Mouse (Mus musculus): ENCODE data around the gene Il21r. TPM values are rescaled to one million over a fixed set of nuclear protein-coding genes. Genes with fewer than 3 reads are reported as not detected.

Gene Il21r
- polyA plus RNA-seq, 1 experiment from 2014 or later = 1.1 TPM

DNA sequence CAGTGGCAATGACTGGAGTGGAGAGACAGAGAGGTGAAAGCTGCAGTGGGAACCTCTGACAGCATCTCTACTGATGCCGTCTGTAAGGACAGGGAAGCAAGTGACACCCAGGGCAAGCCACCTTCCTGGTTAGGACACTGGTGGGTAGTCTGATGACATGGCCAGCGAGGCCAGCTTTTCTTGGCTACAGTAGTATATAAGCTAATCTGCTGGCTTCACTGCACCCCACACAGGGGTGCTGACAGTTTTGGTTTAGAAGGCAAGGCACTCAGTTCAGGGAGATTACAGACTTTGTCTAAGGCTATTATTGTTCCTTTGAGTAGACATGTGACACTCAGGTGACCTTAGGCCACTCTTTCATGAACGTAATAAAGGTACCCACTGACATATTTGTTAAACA lies 60.4 kb downstream of the Il21r start:
- DNase-seq (ENCODE audit: low spot score) (no peak), ATAC-seq (replicated peaks; ENCODE audit: low FRiP score) (no peak)
- H3K4me2 ChIP-seq = no peak overlapping the region
- WGBS = 93% methylated on average over 3 of the region's 3 CpGs
- H3K27me3 ChIP-seq (replicated peaks; ENCODE audit: control insufficient read depth, insufficient read depth, low read length) = no peaks in the 10 kb centered on the region
- no peaks in the 10 kb centered on the region for H3K4me1 ChIP-seq (replicated peaks; ENCODE audit: control insufficient read depth, insufficient read depth, low read length)
- peaks cover 56% of the 10 kb centered on the region for H3K36me3 ChIP-seq (ENCODE audit: control insufficient read depth, insufficient read depth, low read length)
- no peak overlapping the region for H3K27ac ChIP-seq (ENCODE audit: low read depth, low read length)
- H3K9me3 ChIP-seq (ENCODE audit: control insufficient read depth, low read length) = no peaks in the 10 kb centered on the region
- H3K4me3 ChIP-seq (ENCODE audit: low read depth, low read length) = no peak overlapping the region
- no peak overlapping the region for H3K9ac ChIP-seq (ENCODE audit: low read depth, low read length)

DNA sequence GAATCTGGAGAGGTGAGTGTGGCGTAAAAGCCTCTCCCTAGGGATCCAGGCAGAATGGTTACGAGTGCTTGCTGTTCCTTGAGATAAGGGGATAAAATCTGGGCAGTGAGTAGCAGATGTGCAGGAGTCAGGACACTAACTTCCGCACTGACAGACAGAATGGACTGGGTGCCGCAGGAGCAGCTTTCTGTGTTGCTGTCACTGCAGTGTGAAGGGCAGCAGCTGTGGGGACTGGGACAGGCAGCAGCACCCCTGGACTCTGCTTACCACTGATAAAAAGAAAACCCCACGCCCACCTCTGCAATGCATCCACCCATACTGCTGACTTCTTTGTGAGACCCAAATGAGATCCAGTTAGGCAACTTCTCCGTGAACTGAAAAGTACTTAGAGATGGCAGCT lies 67.6 kb downstream of the Il21r start:
- no peak overlapping the region for H3K9ac ChIP-seq (ENCODE audit: low read depth, low read length)
- no peaks in the 10 kb centered on the region for H3K27me3 ChIP-seq (replicated peaks; ENCODE audit: control insufficient read depth, insufficient read depth, low read length)
- no peak overlapping the region for H3K4me3 ChIP-seq (ENCODE audit: low read depth, low read length)
- no peaks in the 10 kb centered on the region for H3K9me3 ChIP-seq (ENCODE audit: control insufficient read depth, low read length)
- DNase-seq (ENCODE audit: low spot score) (no peak), ATAC-seq (replicated peaks; ENCODE audit: low FRiP score) (peak; percentile 86)
- H3K27ac ChIP-seq (ENCODE audit: low read depth, low read length) = no peak overlapping the region
- H3K4me2 ChIP-seq = peak overlapping the region; percentile 32
- peaks cover 8% of the 10 kb centered on the region for H3K4me1 ChIP-seq (replicated peaks; ENCODE audit: control insufficient read depth, insufficient read depth, low read length)
- 67% methylated on average over 6 of the region's 6 CpGs for WGBS
- peaks cover 78% of the 10 kb centered on the region for H3K36me3 ChIP-seq (ENCODE audit: control insufficient read depth, insufficient read depth, low read length)

DNA sequence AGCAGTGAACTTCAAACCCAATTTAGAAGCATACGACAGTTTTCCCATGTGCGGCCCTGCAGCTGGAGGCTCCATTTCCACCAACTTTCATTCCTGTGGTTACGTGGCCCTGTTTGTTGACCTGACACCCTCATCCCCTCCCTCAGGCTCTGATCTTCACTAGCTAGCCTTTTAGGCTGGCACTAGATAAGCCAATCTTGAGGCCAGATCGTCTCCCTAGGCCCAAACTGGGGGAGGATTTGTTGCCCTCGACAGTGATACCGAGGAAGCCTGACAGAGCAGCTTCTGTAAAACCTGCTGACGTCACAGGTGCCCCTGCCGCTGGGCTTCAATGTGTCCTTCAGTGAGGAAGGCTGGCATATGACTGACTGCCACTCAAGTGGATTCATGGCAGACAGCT lies 68.2 kb downstream of the Il21r start:
- Histone ChIP-seq H3K27me3 (replicated peaks; ENCODE audit: control insufficient read depth, insufficient read depth, low read length) (no peaks in the 10 kb centered on the region), H3K27ac (ENCODE audit: low read depth, low read length) (no peak overlapping the region), H3K4me3 (ENCODE audit: low read depth, low read length) (no peak overlapping the region), H3K4me2 (peak overlapping the region; percentile 32), H3K36me3 (ENCODE audit: control insufficient read depth, insufficient read depth, low read length) (peaks cover 78% of the 10 kb centered on the region), H3K9me3 (ENCODE audit: control insufficient read depth, low read length) (no peaks in the 10 kb centered on the region), H3K9ac (ENCODE audit: low read depth, low read length) (no peak overlapping the region), H3K4me1 (replicated peaks; ENCODE audit: control insufficient read depth, insufficient read depth, low read length) (peaks cover 8% of the 10 kb centered on the region)
- WGBS = 71% methylated on average over 8 of the region's 8 CpGs
- ATAC-seq (replicated peaks; ENCODE audit: low FRiP score) = peak; percentile 70
- no peak for DNase-seq (ENCODE audit: low spot score)

DNA sequence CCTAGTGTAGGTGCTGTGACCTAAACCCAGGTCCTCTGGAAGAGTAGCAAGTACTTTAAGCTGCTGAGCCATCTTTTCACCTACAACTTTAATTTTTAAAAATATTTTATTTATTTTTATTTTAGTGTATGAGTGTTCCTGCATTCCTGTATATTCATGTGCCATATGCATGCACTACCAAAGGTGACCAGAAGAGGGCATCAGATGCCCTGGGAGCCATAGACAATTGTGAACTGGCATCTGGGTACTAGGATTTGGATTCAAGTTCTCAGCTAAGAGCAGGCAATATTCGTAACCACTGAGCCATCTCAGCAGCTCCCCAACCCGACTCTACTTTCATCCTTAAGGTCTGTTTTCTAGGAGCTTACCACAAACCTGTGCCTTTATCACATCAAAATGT lies 71.7 kb downstream of the Il21r start:
- peaks cover 8% of the 10 kb centered on the region for H3K4me1 ChIP-seq (replicated peaks; ENCODE audit: control insufficient read depth, insufficient read depth, low read length)
- no peak overlapping the region for H3K4me2 ChIP-seq
- DNase-seq (ENCODE audit: low spot score) (no peak), ATAC-seq (replicated peaks; ENCODE audit: low FRiP score) (no peak)
- H3K9me3 ChIP-seq (ENCODE audit: control insufficient read depth, low read length) = no peaks in the 10 kb centered on the region
- H3K27ac ChIP-seq (ENCODE audit: low read depth, low read length) = no peak overlapping the region
- no peaks in the 10 kb centered on the region for H3K27me3 ChIP-seq (replicated peaks; ENCODE audit: control insufficient read depth, insufficient read depth, low read length)
- H3K36me3 ChIP-seq (ENCODE audit: control insufficient read depth, insufficient read depth, low read length) = peaks cover 65% of the 10 kb centered on the region
- H3K4me3 ChIP-seq (ENCODE audit: low read depth, low read length) = no peak overlapping the region
- 75% methylated on average over 2 of the region's 2 CpGs for WGBS
- no peak overlapping the region for H3K9ac ChIP-seq (ENCODE audit: low read depth, low read length)

DNA sequence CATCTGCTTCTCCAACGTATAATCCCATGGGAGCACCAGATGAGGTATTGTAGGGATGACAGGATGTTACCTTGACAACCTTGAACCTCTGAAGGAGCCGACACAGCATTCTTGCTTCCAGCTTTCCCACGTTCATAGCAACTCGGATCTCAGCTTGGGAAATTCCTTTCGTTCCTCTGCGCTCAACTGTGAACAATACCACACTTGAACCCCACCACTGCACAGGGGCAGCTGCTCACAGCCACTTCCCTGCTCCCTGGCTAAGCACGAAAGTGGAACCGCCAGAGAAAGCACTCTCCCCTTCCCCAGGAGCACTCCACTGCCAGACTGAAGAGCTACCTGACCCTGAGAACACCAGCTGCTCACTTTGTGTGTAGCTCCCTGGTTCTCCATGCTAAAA lies 75.5 kb downstream of the Il21r start:
- no peak overlapping the region for H3K9ac ChIP-seq (ENCODE audit: low read depth, low read length)
- WGBS = 92% methylated on average over 8 of the region's 8 CpGs
- DNase-seq (ENCODE audit: low spot score) (no peak), ATAC-seq (replicated peaks; ENCODE audit: low FRiP score) (no peak)
- H3K4me2 ChIP-seq = no peak overlapping the region
- H3K36me3 ChIP-seq (ENCODE audit: control insufficient read depth, insufficient read depth, low read length) = peaks cover 60% of the 10 kb centered on the region
- H3K9me3 ChIP-seq (ENCODE audit: control insufficient read depth, low read length) = no peaks in the 10 kb centered on the region
- no peaks in the 10 kb centered on the region for H3K27me3 ChIP-seq (replicated peaks; ENCODE audit: control insufficient read depth, insufficient read depth, low read length)
- no peaks in the 10 kb centered on the region for H3K4me1 ChIP-seq (replicated peaks; ENCODE audit: control insufficient read depth, insufficient read depth, low read length)
- H3K27ac ChIP-seq (ENCODE audit: low read depth, low read length) = no peak overlapping the region
- no peak overlapping the region for H3K4me3 ChIP-seq (ENCODE audit: low read depth, low read length)

DNA sequence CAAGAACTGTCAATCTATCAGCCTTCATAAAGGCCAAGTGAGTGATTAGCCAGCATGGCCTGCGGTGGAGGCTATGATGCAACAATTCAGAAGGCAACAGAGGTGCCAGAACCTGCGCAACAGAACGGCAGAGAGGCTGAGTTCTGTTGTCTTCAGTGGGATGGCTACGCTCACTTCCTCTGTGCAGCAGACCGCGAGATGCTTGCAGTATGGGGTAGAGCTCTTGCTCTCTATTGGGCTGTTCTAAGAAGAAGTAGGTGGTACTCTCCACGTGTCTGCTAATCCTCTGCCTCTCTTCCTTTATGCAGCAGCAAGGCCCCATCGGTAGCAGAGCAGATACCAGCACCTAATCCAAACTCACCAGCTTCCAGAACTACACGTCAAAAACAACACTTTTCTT lies 76.7 kb downstream of the Il21r start:
- WGBS = 90% methylated on average over 9 of the region's 9 CpGs
- H3K9ac ChIP-seq (ENCODE audit: low read depth, low read length) = no peak overlapping the region
- no peaks in the 10 kb centered on the region for H3K9me3 ChIP-seq (ENCODE audit: control insufficient read depth, low read length)
- ATAC-seq (replicated peaks; ENCODE audit: low FRiP score) = no peak
- peaks cover 53% of the 10 kb centered on the region for H3K36me3 ChIP-seq (ENCODE audit: control insufficient read depth, insufficient read depth, low read length)
- H3K4me1 ChIP-seq (replicated peaks; ENCODE audit: control insufficient read depth, insufficient read depth, low read length) = no peaks in the 10 kb centered on the region
- H3K27me3 ChIP-seq (replicated peaks; ENCODE audit: control insufficient read depth, insufficient read depth, low read length) = no peaks in the 10 kb centered on the region
- no peak overlapping the region for H3K4me2 ChIP-seq
- no peak overlapping the region for H3K4me3 ChIP-seq (ENCODE audit: low read depth, low read length)
- no peak for DNase-seq (ENCODE audit: low spot score)
- no peak overlapping the region for H3K27ac ChIP-seq (ENCODE audit: low read depth, low read length)

Other genes with a start within 250 kb of the Il21r start
- 14.8 and 15.2 TPM in 2 replicates for gene Kdm8, start 158.8 kb upstream of the Il21r start, polyA plus RNA-seq (2014; fragmentation: Nextera tagmentation; extraction: Ambion mirVana)
- gene Nsmce1, start 111.8 kb upstream of the Il21r start, polyA plus RNA-seq (2014; fragmentation: Nextera tagmentation; extraction: Ambion mirVana) = 126 and 132 TPM in 2 replicates
- gene Il4ra, start 51.3 kb upstream of the Il21r start, polyA plus RNA-seq (2014; fragmentation: Nextera tagmentation; extraction: Ambion mirVana) = 4.4 and 5.3 TPM in 2 replicates
- gene Gtf3c1, start 104.4 kb downstream of the Il21r start, polyA plus RNA-seq (2014; fragmentation: Nextera tagmentation; extraction: Ambion mirVana) = 28.3 and 28.8 TPM in 2 replicates
- gene D430042O09Rik, start 104.5 kb downstream of the Il21r start, polyA plus RNA-seq (2014; fragmentation: Nextera tagmentation; extraction: Ambion mirVana) = 4.9 and 6.6 TPM in 2 replicates

Data from liver, embryonic 11.5 days (tissue).